Mouse (Mus musculus): ENCODE results near the gene Hinfp.

DNA sequence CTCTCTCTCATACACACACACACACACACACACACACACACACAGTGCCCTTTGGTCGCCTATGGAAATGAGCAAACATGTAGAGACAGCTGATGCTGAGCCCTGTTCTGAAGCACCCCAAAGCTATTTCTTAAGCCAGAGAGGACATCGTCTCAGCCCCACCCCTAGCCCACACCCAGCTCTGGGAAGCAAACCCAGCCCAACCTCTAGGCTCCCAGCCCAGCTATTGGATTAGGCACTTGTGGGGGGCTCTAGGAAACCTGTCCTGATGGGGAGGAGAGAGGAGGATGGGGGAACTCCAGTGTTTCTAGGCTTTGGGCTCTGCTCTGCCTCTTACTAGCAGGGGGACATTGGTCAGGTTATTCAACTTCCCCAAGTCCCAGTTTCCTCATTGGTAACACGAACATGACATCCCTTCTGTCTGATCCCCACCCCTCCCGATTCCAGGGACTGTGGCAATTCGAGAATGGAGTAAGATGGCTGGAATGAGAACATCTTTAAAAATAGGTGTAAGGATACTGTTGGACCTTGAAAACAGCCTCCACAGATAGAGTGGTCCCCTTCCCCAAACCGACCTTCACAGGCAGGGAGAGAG is 19.1 kb downstream of the Hinfp start:
- TF ChIP-seq POLR2A (IDR thresholded peaks at IDR 0.05; ENCODE audit: extremely low read depth, insufficient read depth, low read length) (no peak), CTCF (IDR thresholded peaks at IDR 0.05; ENCODE audit: extremely low read depth, insufficient read depth, low read length) (no peak)

Measured in cortical plate, adult 2 months (tissue).